Mouse (Mus musculus) activated CD4-positive, CD25-positive, alpha-beta regulatory T cell, adult 4 months (primary cell): ENCODE measurements around the gene Zfp960. TPM values are rescaled to one million over a fixed set of nuclear protein-coding genes. Genes with fewer than 3 reads are reported as not detected.
"Not testable (repeated sequence)": the region's sequence is repeated elsewhere in the genome, so short reads cannot be mapped to it uniquely, and the experiment has no call there.

Source experiments
- ATAC-seq: one replicate; pipeline ENCODE4 v1.8.0; 2017
- polyA plus RNA-seq, 2 experiments: library from polyadenylated mRNA; unstranded; fragments of 100-300 nt; shearing (Covaris generic); gene quantifications; one replicate each; pipeline ENCODE4 v1.2.1; 2017

Gene Zfp960
- 1 to 10 TPM in 1 of 2 experiments, under 1 TPM in 1; 0.38 to 1.7 TPM for polyA plus RNA-seq

DNA sequence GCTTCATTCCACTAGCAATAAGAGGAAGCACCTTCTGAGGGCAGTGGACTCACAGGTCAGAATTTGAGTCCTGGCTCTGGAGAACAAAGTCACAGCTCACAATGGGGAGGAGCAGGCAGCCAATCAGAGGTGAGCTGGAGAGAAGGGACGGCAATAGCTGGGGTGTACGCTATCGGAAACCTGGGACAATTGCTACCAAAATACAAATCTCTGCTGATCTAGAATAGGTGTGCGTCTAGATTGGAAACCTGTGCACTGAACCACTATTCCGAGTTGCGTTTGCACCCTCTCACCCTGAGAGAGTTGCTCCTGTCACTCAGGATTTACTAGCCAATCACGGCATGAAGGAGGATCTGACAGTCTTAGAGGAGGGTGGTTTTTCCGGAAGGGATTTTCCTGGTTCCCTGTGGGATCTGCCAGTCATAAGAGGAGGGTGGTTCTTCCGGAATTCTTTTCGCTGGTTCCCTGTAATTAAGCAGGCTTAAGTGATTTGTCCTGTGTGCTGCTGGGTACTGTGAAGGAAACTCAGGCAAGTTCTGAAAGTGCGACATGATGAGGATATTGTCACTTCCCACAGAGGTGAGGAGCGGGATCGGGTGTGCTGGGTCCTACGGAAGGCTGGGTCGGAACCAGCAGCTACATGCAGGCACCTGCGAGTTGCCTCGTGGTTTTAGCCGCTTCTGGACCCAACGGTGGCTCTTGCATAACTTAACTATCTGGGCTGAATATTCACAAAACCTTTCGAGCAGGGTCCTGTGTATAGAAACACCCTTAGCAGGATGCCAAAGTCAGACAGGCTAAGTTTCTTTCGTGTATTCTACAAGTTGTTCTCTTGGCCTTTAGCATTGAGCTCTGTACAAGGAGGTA lies at the start of gene Zfp960:
Gene Zfp960 (plus strand): TSS at position 486 of the 867 bp plus-strand sequence.
- ATAC-seq, result not testable (repeated sequence)

DNA sequence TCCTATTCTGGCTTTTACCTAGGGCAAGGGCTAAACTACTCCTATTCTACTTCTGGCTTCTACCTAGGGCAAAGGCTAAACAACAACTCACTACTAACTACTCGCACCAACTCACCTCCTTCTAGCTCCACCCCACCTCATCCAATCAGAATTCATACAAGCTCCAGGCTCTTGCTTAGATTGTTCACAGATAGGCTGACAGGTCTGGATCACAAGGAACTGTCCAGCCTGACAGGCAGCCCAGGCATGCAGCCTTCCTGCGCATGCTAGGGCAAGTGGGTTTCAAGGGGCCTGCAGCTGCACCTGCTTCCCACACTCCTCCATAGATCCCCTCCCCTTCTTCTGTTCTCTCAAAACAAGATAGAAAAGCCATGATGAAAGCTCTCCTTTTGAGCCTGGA lies 45.8 kb upstream of the Zfp960 start:
- ATAC-seq, result not testable (repeated sequence)

DNA sequence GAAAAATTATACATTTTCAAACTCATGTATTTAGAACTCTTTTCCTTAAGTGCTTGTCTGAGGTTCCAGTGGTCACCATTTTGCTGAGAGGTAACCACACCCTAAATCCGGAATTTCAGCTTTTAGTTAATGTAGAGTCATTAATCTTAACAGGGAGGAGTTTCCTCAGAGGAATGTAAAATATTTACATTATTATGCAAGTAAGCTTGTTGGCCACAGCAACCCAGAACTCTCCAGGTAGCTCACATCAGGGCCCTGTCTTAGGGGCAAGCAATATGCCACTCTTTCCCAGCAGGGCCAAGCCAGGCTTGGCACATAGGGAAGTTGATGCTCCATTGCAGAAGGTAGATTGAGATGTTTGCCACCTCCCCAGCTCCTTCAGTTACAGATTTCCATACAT lies 4.3 kb upstream of the Zfp960 start:
- ATAC-seq, result not testable (repeated sequence)

DNA sequence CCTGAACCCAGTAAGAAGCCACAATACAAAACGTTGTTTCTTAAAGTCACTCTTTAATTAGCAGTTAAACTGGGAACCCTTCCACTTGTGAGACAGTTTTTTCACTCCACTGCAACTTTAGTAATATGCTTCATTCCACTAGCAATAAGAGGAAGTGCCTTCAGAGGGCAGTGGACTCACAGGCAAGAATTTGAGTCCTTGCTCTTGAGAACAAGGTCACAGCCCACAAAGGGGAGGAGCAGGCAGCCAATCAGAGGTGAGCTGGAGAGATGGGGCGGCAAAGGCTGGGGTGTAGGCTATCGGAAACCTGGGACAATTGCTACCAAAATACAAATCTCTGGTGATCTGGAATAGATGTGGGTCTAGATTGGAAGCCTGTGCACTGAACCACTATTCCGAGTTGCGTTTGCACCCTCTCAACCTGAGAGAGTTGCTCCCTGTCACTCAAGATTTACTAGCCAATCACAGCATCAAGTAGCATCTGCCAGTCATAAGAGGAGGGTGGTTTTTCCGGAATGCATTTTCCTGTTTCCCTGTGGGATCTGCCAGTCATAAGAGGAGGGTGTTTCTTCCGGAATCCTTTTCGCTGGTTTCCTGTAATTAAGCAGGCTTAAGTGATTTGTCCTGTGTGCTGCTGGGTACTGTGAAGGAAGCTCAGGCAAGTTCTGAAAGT lies 57.1 kb downstream of the Zfp960 start, which contains the start of gene Zfp97:
Gene Zfp97 (plus strand): TSS at position 586 of the 673 bp plus-strand sequence.
- ATAC-seq, result peak; percentile 99

Other genes starting within 250 kb of the Zfp960 start
- 10 to 100 TPM; 10.0 to 10.4 TPM for gene Zfp97, start 57.3 kb downstream of the Zfp960 start, polyA plus RNA-seq